Mouse (Mus musculus) right cerebral cortex, postnatal 36 days (tissue): ENCODE measurements around the gene Olfr695.
"Not testable (repeated sequence)": the region's sequence is repeated elsewhere in the genome, so short reads cannot be mapped to it uniquely, and the experiment has no call there.

ENCODE experiments used
- DNase-seq, 2 experiments: peaks; one replicate each; pipeline ENCODE4 v3.0.0; 2022; ENCODE audit warnings: low spot score in 2 of 2, mixed read lengths in 1 of 2

Olfr695 gene

DNA sequence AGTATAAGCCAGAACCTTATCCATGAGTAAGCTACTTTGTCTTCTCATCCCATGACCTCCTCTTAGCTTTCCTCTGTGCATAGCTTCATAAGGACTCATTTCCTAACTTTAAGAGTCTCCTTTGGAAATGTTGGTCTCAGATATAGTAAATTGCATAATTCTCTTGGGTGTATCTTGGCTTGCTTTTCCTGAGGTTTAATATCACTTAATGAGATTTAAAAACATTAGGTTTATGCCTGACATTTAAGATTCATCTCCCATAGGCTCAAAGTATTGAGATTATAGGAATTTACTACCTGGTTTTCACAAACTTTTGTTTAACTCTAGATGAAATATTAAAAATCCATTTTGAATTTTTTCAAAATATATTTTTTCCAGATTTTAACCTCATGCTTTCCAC, at the start of gene Olfr695:
TSS of gene Olfr695 (minus strand) at position 101 of the 400 bp plus-strand sequence.
- no peak for DNase-seq

- DNase-seq = not testable (repeated sequence)
These were observed 44.8 kb upstream of the Olfr695 start for GRCm38 (mm10) chr7:106761008-106761407.

GRCm38 (mm10) chr7:106758800-106759199, 42.6 kb upstream of the Olfr695 start:
- no peak for DNase-seq

- DNase-seq = no peak
These were observed 39.1 kb upstream of the Olfr695 start, which contains the start of gene Olfr698 for GRCm38 (mm10) chr7:106755297-106755696. TSS of gene Olfr698 (minus strand) at chr7:106755397.

- DNase-seq = no peak
These were observed 29.6 kb upstream of the Olfr695 start for GRCm38 (mm10) chr7:106745811-106746210.

DNA sequence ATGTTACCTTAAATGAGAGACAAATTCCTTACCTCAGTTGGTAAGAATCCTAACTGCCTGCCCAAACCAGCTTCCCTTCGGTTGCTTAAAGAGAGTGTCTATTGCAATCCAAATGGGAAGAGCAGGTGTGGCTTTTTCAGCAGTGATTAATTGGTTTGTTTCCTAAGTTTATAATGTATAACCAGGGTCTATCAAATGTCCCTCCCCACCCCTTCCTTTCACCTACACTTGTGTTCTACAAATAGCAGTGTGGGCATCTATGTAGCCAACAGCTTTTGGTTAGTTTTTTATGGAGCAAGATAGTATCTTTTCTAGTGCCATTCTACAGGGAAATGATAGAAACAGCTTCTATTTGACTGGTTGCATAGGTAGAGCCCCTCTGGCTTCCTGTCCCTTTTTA, 26.1 kb upstream of the Olfr695 start, which contains the start of gene Olfr697:
TSS of gene Olfr697 (minus strand) at position 101 of the 400 bp plus-strand sequence.
- DNase-seq = no peak

DNA sequence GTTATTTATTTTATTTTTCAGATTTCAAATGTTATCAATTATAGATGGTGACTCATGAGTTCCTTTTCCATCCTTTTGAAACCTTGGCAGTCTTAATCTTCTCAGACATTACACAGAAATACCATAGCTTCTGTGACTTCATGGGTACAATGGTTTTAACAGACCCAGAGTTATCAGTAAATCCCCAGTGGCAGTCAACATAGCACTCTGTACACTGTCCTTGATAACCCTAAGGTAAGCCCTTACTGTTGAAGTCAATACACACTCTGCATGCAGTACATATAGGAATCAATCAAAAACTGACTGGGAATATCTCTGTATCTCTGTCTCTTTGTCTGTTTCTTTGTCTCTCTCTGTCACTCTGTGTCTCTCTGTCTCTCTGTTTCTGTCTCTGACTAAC, 20.8 kb upstream of the Olfr695 start:
- DNase-seq = no peak

GRCm38 (mm10) chr7:106733717-106734116, 17.5 kb upstream of the Olfr695 start:
- DNase-seq = no peak

GRCm38 (mm10) chr7:106725654-106726053, 9.5 kb upstream of the Olfr695 start:
- DNase-seq = not testable (repeated sequence)

DNA sequence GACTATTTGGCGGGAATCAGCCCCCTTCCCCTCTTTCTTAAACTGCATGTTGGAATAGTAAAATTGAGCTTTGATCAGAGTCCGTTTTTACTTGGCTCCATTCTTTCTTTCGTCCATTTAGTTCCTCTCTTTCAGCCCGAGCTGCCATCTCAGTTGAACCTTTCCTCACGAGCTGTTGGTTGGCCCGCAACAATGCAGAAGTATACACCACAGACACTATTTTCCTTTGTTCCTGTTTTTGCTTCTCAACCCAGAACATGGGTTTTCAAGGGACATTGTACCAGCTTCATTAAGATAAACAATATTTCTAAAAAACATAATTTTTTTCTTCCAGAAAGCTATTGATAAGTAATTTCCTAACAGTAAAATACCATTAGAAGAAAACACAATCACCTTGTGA, 4.7 kb downstream of the Olfr695 start:
- DNase-seq = no peak

GRCm38 (mm10) chr7:106707705-106708104, 8.5 kb downstream of the Olfr695 start:
- not testable (repeated sequence) for DNase-seq

DNA sequence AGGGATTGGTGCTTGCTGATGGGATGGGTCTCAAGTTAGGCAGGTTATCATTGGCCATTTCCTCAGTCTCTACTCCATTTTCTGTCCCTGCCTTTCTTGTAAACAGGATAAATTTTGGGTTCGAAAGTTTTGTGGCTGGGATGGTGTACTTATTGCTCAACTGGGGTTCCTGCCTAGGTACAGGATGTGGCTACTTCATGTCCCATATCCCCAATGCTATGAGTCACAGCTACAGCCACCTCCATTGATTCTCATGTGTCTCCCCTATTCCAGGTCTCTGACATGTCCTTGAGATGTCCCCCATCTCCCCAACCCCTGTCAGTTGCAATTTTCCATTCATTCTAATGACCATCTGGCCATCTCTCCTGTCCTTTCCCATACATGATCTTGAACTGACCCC, 19.3 kb downstream of the Olfr695 start:
- no peak for DNase-seq

- DNase-seq = no peak
These were observed 23.2 kb downstream of the Olfr695 start for GRCm38 (mm10) chr7:106692976-106693375.

DNA sequence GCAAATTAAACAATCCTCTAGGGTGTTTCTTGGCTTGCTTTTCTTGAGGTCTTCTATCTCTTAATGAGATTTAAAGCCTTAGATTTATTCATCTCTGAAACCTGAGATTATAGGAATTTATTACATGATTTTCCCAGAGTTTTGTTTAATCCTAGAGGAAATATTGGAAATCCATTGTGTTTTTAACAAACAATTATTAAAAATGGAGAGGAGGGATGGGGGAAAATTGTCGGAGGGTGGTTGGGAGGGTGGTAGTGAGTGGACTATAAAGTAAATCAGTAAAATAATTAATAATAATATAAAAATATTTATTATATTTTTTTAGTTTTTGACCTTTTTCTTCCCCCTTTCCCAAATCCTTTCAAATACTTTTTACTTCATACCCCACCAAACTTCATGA, 24.5 kb downstream of the Olfr695 start, which contains the start of gene Olfr694:
TSS of gene Olfr694 (minus strand) at position 101 of the 400 bp plus-strand sequence.
- no peak for DNase-seq

DNA sequence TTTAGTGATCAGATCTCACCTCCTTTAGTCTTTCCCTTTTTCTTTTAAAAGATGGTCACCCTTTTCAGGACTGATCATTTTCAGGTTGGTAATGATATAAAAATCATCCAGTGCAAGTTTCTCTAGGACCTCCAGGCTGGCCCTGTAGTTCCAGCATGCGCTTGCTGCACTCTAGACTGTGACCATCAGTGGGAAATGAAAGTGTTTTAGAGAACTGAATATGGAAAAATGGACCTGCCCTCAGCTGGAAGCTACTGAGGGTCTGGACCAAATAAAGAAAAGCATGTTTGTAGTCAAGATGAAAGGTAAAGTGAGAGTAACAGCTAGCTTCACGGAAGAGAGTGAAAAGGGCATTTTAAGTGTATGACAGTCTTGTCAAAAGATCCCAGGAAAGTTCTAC, 30.8 kb downstream of the Olfr695 start:
- DNase-seq = no peak

- no peak for DNase-seq
These were observed 35.7 kb downstream of the Olfr695 start, which contains the start of gene Olfr693 for GRCm38 (mm10) chr7:106680484-106680883. TSS of gene Olfr693 (minus strand) at chr7:106680584.
